Mouse (Mus musculus) neural tube, embryonic 13.5 days (tissue): ENCODE results near the gene Ngfr. TPM values are rescaled to one million over a fixed set of nuclear protein-coding genes. Genes with fewer than 3 reads are reported as not detected.

Source experiments
- ATAC-seq: fragments of 200-750 bp; cut with Nextera tagmentation; 2 replicates; pipeline ENCODE4 v1.8.0; 2017; ENCODE audit warnings: low read depth, mild to moderate bottlenecking, moderate TSS enrichment, moderate library complexity
- H3K27ac ChIP-seq: fragments of 300-500 bp; sonication (generic); replicated peaks from 2 replicates; pipeline ENCODE4 v1.5.1; 2015; ENCODE audit warnings: moderate library complexity, mild to moderate bottlenecking, inconsistent platforms
- H3K27me3 ChIP-seq: fragments of 300-500 bp; sonication (generic); 2 replicates; pipeline ENCODE4 v1.6.1; 2015; ENCODE audit warnings: mild to moderate bottlenecking, inconsistent platforms
- H3K36me3 ChIP-seq: fragments of 300-500 bp; sonication (generic); 2 replicates; pipeline ENCODE4 v1.6.1; 2015; ENCODE audit warnings: mild to moderate bottlenecking, inconsistent platforms
- H3K4me1 ChIP-seq: fragments of 300-500 bp; sonication (generic); replicated peaks from 2 replicates; pipeline ENCODE4 v1.6.1; 2015; ENCODE audit warnings: inconsistent platforms
- H3K4me2 ChIP-seq: fragments of 300-500 bp; sonication (generic); 2 replicates; pipeline ENCODE4 v1.6.1; 2015; ENCODE audit warnings: inconsistent platforms, mild to moderate bottlenecking, moderate library complexity
- H3K4me3 ChIP-seq: fragments of 300-500 bp; sonication (generic); 2 replicates; pipeline ENCODE4 v1.5.1; 2015; ENCODE audit warnings: mild to moderate bottlenecking, inconsistent platforms
- H3K9ac ChIP-seq: fragments of 300-500 bp; sonication (generic); 2 replicates; pipeline ENCODE4 v1.6.1; 2015; ENCODE audit warnings: moderate library complexity, mild to moderate bottlenecking, inconsistent platforms
- H3K9me3 ChIP-seq: fragments of 300-500 bp; sonication (generic); 2 replicates; pipeline ENCODE4 v1.6.1; 2016; ENCODE audit warnings: inconsistent platforms
- WGBS: fragments of 180-500 bp; shearing (Covaris S2); methylation state at CpG from one replicate; pipeline ENCODE4 v1.1.7; 2015; 5-methylcytosine and 5-hydroxymethylcytosine counted together
- polyA plus RNA-seq: library from polyadenylated mRNA; unstranded; fragments of >200 nt; fragmentation: Nextera tagmentation; extraction: Ambion mirVana; gene quantifications from 2 replicates; pipeline ENCODE4 v1.2.1, GENCODE M21; 2015

Ngfr gene
- polyA plus RNA-seq, 1 experiment from 2014 or later = 121 TPM

DNA sequence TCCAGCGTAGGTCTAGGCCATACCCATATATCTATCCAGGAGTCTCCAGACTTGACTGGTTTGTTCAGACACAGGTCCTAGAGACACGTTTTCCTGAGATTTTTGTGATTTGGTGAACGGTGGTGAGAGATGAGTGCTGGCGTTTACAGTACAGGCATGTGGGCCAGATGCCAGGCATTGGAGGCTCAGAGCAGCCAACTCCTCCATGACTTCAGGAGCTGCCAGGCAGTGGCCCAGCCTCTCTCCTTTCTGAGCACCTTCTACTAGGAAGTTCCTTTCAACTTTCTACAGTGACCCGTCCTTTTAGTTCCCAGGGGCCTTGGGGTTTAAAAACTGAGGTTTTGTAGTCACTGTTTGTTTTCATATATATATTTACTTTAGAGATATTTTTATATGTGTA, 6.0 kb upstream of the Ngfr start:
- no peak overlapping the region for H3K27ac ChIP-seq
- no peak overlapping the region for H3K9ac ChIP-seq
- H3K4me2 ChIP-seq = no peak overlapping the region
- no peaks in the 10 kb centered on the region for H3K36me3 ChIP-seq
- H3K4me3 ChIP-seq = no peak overlapping the region
- ATAC-seq = no peak
- no peaks in the 10 kb centered on the region for H3K9me3 ChIP-seq
- WGBS = 84% methylated on average over 5 of the region's 5 CpGs
- H3K27me3 ChIP-seq = peaks cover 18% of the 10 kb centered on the region
- peaks cover 52% of the 10 kb centered on the region for H3K4me1 ChIP-seq

- WGBS = 94% methylated on average over 1 of the region's 1 CpGs
- H3K36me3 ChIP-seq = no peaks in the 10 kb centered on the region
- no peaks in the 10 kb centered on the region for H3K9me3 ChIP-seq
- no peak overlapping the region for H3K27ac ChIP-seq
- peaks cover 47% of the 10 kb centered on the region for H3K4me1 ChIP-seq
- peaks cover 18% of the 10 kb centered on the region for H3K27me3 ChIP-seq
- H3K4me3 ChIP-seq = no peak overlapping the region
- no peak overlapping the region for H3K9ac ChIP-seq
- ATAC-seq = no peak
- no peak overlapping the region for H3K4me2 ChIP-seq
Observed at GRCm38 (mm10) chr11:95592691-95593090, 5.2 kb upstream of the Ngfr start.

DNA sequence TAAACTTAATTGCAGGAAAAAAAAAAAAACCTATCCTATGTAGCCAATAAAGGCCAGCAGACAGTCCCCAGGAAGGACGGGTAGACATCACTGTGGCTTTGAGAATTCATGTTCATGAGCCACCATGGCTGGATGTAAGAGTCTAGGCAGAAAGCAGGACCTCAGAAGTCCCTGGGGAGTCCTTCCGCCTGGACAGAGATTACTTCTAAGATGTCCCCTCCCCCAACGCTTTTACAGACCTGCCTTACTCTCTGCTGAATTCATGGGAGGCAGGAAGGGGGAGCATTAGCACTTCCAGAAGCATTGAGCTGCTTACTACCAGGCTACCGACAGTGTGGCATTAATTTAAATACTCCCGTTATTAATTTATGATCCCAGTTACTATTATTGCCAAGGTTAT, 1.7 kb upstream of the Ngfr start:
- no peak for ATAC-seq
- Histone ChIP-seq H3K27ac (no peak overlapping the region; the same call in 1 of the 2 replicates), H3K4me1 (peaks cover 48% of the 10 kb centered on the region), H3K9me3 (no peaks in the 10 kb centered on the region), H3K4me2 (no peak overlapping the region), H3K36me3 (no peaks in the 10 kb centered on the region), H3K9ac (no peak overlapping the region), H3K4me3 (no peak overlapping the region), H3K27me3 (peaks cover 28% of the 10 kb centered on the region)
- WGBS = 23% methylated on average over 5 of the region's 5 CpGs

DNA sequence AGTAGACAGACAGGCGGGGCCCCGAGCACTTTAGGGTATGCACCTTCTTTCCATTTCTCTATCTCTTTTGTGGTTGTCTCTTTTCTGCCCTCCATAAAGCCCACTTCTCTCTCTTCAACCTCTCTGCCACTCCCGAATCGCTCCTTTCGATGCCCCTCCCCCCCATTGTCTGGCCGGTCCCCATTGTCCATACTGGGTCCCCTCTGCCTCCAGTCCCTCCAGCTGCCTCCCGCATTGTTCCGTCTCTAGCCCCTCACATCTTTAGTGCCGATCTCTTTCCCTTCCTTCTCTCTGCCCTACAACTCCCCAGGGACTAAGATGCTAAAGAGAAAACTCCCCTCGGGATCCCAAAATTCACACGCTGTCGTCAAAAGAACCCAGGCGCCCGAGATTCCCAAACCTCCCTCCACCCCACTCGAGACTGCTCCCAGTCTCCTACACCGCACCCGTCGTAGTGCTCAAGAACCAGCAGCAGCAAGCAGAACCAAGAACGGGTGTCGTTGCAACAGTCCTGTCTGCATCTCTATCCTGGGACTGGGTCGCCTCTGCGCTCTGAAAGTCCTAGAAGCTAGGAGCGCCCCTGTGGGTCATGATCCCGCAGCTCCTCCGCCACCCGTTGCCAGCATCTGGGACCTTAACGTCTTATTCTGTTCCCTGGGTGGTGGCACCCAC, 648 bp downstream of the Ngfr start:
- peak overlapping the region; percentile 80 for H3K4me2 ChIP-seq
- no peaks in the 10 kb centered on the region for H3K36me3 ChIP-seq
- WGBS = under 1% methylated on average over 27 of the region's 27 CpGs
- H3K27me3 ChIP-seq = peaks cover 50% of the 10 kb centered on the region
- peaks cover 67% of the 10 kb centered on the region for H3K4me1 ChIP-seq
- H3K27ac ChIP-seq = peak overlapping the region; percentile 85
- ATAC-seq = peak; percentile 57
- no peaks in the 10 kb centered on the region for H3K9me3 ChIP-seq
- H3K9ac ChIP-seq = peak overlapping the region; percentile 81
- H3K4me3 ChIP-seq = peak overlapping the region; percentile 53

GRCm38 (mm10) chr11:95586184-95586583, 1.4 kb downstream of the Ngfr start:
- H3K4me2 ChIP-seq = peak overlapping the region; percentile 80
- peak overlapping the region; percentile 53 for H3K4me3 ChIP-seq
- peaks cover 52% of the 10 kb centered on the region for H3K27me3 ChIP-seq
- peak overlapping the region; percentile 81 for H3K9ac ChIP-seq
- no peaks in the 10 kb centered on the region for H3K9me3 ChIP-seq
- peak; percentile 34 for ATAC-seq
- peaks cover 74% of the 10 kb centered on the region for H3K4me1 ChIP-seq
- peak overlapping the region; percentile 85 for H3K27ac ChIP-seq
- under 1% methylated on average over 25 of the region's 25 CpGs for WGBS
- no peaks in the 10 kb centered on the region for H3K36me3 ChIP-seq

GRCm38 (mm10) chr11:95585684-95586083, 1.9 kb downstream of the Ngfr start:
- Histone ChIP-seq H3K9me3 (no peaks in the 10 kb centered on the region), H3K27ac (0 out of 2 replicates have a peak overlapping the region, but pooled peaks have one; percentile 38), H3K27me3 (peaks cover 57% of the 10 kb centered on the region), H3K4me1 (peaks cover 79% of the 10 kb centered on the region), H3K4me3 (peak overlapping the region; percentile 53), H3K4me2 (peak overlapping the region; percentile 80), H3K9ac (peak overlapping the region; percentile 81), H3K36me3 (no peaks in the 10 kb centered on the region)
- ATAC-seq = no peak
- WGBS = 4% methylated on average over 15 of the region's 15 CpGs

- H3K36me3 ChIP-seq = no peaks in the 10 kb centered on the region
- WGBS = under 1% methylated on average over 24 of the region's 24 CpGs
- H3K4me1 ChIP-seq = peaks cover 82% of the 10 kb centered on the region
- peaks cover 61% of the 10 kb centered on the region for H3K27me3 ChIP-seq
- peak overlapping the region; percentile 81 for H3K9ac ChIP-seq
- H3K4me2 ChIP-seq = peak overlapping the region; percentile 80
- H3K9me3 ChIP-seq = no peaks in the 10 kb centered on the region
- H3K27ac ChIP-seq = peak overlapping the region; percentile 38; the same call in 1 of the 2 replicates
- ATAC-seq = no peak
- peak overlapping the region; percentile 53 for H3K4me3 ChIP-seq
Observed at GRCm38 (mm10) chr11:95585281-95585680, 2.3 kb downstream of the Ngfr start.

- no peak for ATAC-seq
- Histone ChIP-seq H3K27ac (no peak overlapping the region), H3K27me3 (peaks cover 67% of the 10 kb centered on the region), H3K4me3 (peak overlapping the region; percentile 53), H3K9me3 (no peaks in the 10 kb centered on the region), H3K4me1 (peaks cover 87% of the 10 kb centered on the region), H3K9ac (peak overlapping the region; percentile 81), H3K4me2 (peak overlapping the region; percentile 80), H3K36me3 (no peaks in the 10 kb centered on the region; the same call in 1 of the 2 replicates)
- whole genome bisulfite sequencing = 4% methylated on average over 9 of the region's 9 CpGs
Observed at GRCm38 (mm10) chr11:95584651-95585050, 2.9 kb downstream of the Ngfr start.

DNA sequence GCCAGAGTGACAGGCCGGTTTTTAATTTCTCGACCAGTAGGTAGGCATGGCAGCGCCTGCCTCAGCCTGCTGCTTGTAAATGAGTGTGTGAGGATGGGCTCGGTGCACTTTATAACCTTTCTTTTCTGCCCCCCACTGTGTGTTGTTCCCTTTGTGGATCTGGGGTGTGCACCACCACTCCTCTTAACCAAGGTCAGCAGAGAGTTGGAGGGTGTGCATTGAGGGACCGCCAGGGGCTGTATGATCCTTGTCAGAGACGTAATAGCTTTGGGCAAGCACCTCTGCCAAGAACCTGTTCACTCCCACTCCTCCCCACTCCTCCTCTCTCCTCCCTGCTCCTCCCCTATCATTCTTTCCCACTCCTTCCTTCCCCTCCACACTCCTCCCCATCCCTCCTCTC, 4.1 kb downstream of the Ngfr start:
- ATAC-seq = no peak
- peaks cover 85% of the 10 kb centered on the region for H3K4me1 ChIP-seq
- no peak overlapping the region for H3K4me2 ChIP-seq
- no peaks in the 10 kb centered on the region; the same call in 1 of the 2 replicates for H3K36me3 ChIP-seq
- H3K9ac ChIP-seq = no peak overlapping the region
- no peak overlapping the region for H3K27ac ChIP-seq
- peaks cover 77% of the 10 kb centered on the region for H3K27me3 ChIP-seq
- H3K9me3 ChIP-seq = no peaks in the 10 kb centered on the region
- WGBS = 38% methylated on average over 6 of the region's 6 CpGs
- H3K4me3 ChIP-seq = no peak overlapping the region

DNA sequence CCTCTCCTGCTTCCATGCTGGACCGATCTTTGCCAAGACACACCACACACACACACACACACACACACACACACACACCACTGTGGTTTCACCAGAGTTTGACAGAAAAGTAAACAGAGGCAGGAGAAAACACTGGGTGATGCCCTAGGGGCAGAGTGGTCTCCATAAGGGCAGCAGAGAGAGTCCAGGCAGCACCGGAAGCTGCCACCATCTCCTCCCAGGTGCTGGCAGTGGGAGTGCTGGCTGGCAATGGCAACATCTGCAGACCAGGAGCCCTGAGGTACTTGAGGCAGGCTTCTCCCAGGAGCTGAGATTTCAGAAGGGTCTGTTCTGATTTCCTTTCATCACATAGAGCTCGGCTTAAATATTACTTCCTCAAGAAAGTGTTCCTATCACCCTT, 5.3 kb downstream of the Ngfr start:
- H3K27me3 ChIP-seq = peaks cover 89% of the 10 kb centered on the region
- 45% methylated on average over 3 of the region's 3 CpGs for WGBS
- no peak overlapping the region for H3K9ac ChIP-seq
- H3K9me3 ChIP-seq = no peaks in the 10 kb centered on the region
- ATAC-seq = no peak
- H3K27ac ChIP-seq = no peak overlapping the region
- no peak overlapping the region for H3K4me2 ChIP-seq
- no peaks in the 10 kb centered on the region; the same call in 1 of the 2 replicates for H3K36me3 ChIP-seq
- peaks cover 88% of the 10 kb centered on the region for H3K4me1 ChIP-seq
- H3K4me3 ChIP-seq = no peak overlapping the region

DNA sequence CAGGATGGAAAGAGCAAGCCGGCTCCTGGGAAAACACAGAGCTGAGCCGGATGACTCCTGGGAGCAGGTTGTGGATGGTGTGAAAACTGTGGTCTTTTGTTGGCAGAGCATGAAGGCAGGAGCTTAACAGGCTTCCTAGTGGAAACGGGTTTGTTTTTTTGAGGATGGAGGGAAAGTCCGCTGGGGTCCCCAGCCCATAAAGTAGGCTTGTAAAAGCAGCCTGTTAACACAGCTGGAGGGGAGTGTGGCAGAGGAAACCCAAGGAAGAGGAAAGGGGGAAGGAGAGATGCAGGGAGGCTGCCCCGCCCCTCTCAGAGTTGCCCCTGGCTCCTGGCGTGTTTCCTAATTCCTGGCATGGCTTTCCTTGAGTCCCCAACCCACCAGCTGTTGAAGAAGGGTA, 8.1 kb downstream of the Ngfr start:
- Histone ChIP-seq H3K4me2 (no peak overlapping the region), H3K27me3 (peaks cover 73% of the 10 kb centered on the region), H3K27ac (no peak overlapping the region), H3K9ac (no peak overlapping the region), H3K9me3 (no peaks in the 10 kb centered on the region), H3K4me1 (peaks cover 74% of the 10 kb centered on the region), H3K36me3 (peaks cover 7% of the 10 kb centered on the region; the same call in 1 of the 2 replicates), H3K4me3 (no peak overlapping the region)
- WGBS = 19% methylated on average over 6 of the region's 6 CpGs
- no peak for ATAC-seq

- Histone ChIP-seq H3K36me3 (peaks cover 10% of the 10 kb centered on the region; the same call in 1 of the 2 replicates), H3K4me3 (0 out of 2 replicates have a peak overlapping the region, but pooled peaks have one; percentile 18), H3K4me2 (peak overlapping the region; percentile 50), H3K9me3 (no peaks in the 10 kb centered on the region), H3K9ac (peak overlapping the region; percentile 43), H3K4me1 (peaks cover 60% of the 10 kb centered on the region), H3K27ac (no peak overlapping the region), H3K27me3 (peaks cover 57% of the 10 kb centered on the region)
- ATAC-seq = peak; percentile 47; the same call in 1 of the 2 replicates
- 10% methylated on average over 39 of the region's 39 CpGs for WGBS
Observed at GRCm38 (mm10) chr11:95577776-95578446, 9.6 kb downstream of the Ngfr start.
